Mouse (Mus musculus) kidney, adult 2 months (tissue): Measurements from ENCODE around the gene Osbpl2.

Experiments
- CTCF ChIP-seq: fragments of 200-500 bp; conservative IDR thresholded peaks from 2 replicates; pipeline ENCODE4 v1.5.1; 2011; ENCODE audit warnings: low read depth, mild to moderate bottlenecking, control low read depth, low read length, moderate library complexity, mixed read lengths; ENCODE audit not compliant: insufficient read depth, insufficient read length
- POLR2A ChIP-seq: fragments of 200-500 bp; IDR thresholded peaks from one replicate; pipeline ENCODE4 v1.6.1; 2011; ENCODE audit warnings: low read depth, low read length, control low read depth

DNA sequence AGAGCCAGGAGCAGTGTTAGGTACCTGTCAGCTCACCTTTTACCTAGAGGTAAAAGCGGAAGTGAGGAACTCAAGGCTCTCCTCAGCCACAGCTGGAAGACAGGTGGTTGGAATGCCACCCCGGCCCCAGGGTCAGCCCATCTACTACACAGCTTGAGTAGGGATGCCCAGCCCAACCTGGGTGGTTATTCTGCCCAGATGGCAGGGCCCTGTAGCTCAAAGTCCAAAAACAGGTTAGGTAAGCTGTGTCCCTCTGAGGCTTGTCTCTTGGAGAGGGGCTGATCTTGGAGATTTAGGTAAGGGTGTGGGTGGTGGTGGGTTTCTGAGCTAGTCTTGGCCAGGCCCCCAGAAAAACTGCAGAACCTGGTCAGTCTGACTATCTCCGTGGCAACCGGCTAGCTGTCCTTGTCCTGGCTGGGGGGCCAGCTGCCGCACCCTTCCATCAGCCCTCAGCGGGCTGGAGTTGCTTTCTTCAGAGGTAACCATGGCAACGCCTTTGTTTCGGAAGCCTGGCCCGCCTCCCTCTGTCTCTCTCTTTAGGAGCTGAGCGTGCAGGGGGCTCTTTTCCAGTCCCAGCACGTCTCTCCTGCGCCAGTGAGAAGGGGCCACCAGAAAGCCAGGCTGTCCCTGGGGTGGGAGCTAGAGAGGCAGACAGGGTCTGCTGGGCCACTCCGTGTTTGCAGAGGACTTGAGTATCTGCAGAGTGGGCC lies 1.5 kb upstream of the Osbpl2 start:
- TF ChIP-seq POLR2A (no peak), CTCF (no peak)
